Comparison of ENCODE assay signal across 20 mouse cellular contexts in genomic region chr4:126667075-126667474, GRCm38 (mm10). TPM values are rescaled to one million over a fixed set of nuclear protein-coding genes. Genes with fewer than 3 reads are reported as not detected.
DNase-seq lines count a peak whose midpoint lies in the region; ATAC-seq and TF ChIP-seq lines count a peak whose summit lies in the region.
"Had no signal": no experiment of that assay in that cellular context is flagged by ENCODE, and none has a peak within 500 bp of the region (broad histone marks: within the 10 kb centered on the region; RNA-seq: fewer than 3 reads in every experiment).

No protein-coding gene starts in this region.

- no peak for ATAC-seq in heart, embryonic 12.5 days (ENCODE audit: insufficient number of reproducible peaks, low FRiP score)
- ATAC-seq in stomach, postnatal 0 days (ENCODE audit: low FRiP score, low TSS enrichment): no peak
- ATAC-seq: forebrain, postnatal 0 days had no signal

- no peak overlapping the region for H3K4me3 ChIP-seq in heart, adult 2 months
- H3K4me3 ChIP-seq in heart, embryonic 12.5 days: no peak overlapping the region
- H3K4me3 ChIP-seq in bone marrow, adult 2 months (replicated peaks; ENCODE audit: control insufficient read depth, low read depth, low read length): no peak overlapping the region
- no peak overlapping the region for H3K4me3 ChIP-seq in stomach, postnatal 0 days (ENCODE audit: low read depth, low read length)
- H3K4me3 ChIP-seq: liver, embryonic 15.5 days; midbrain, embryonic 12.5 days; myocyte had no signal

- no peaks in the 10 kb centered on the region for H3K27me3 ChIP-seq in heart, adult 2 months (ENCODE audit: control insufficient read depth, insufficient read depth, low read length)
- no peaks in the 10 kb centered on the region for H3K27me3 ChIP-seq in heart, embryonic 12.5 days (replicated peaks)
- H3K27me3 ChIP-seq in stomach, postnatal 0 days (ENCODE audit: control insufficient read depth, insufficient read depth, low read length): no peaks in the 10 kb centered on the region
- H3K27me3 ChIP-seq: liver, embryonic 15.5 days had no signal

- H3K9ac ChIP-seq in heart, adult 2 months (ENCODE audit: low read depth, low read length): no peak overlapping the region
- no peak overlapping the region for H3K9ac ChIP-seq in heart, embryonic 12.5 days
- no peak overlapping the region for H3K9ac ChIP-seq in stomach, postnatal 0 days (ENCODE audit: low read length)
- H3K9ac ChIP-seq: forebrain, postnatal 0 days; liver, embryonic 15.5 days; midbrain, embryonic 12.5 days had no signal

- TF ChIP-seq CTCF in heart, adult 2 months (IDR thresholded peaks at IDR 0.05): peak; percentile 2; the same call in 1 of the 2 replicates
- TF ChIP-seq CTCF in bone marrow, adult 2 months (IDR thresholded peaks at IDR 0.05; ENCODE audit: control insufficient read depth, insufficient read depth, low read length): peak; percentile 5; the same call in 1 of the 2 replicates
- peak; percentile 37; the same call in 1 of the 2 replicates for TF ChIP-seq CTCF in stomach, postnatal 0 days (IDR thresholded peaks at IDR 0.05; ENCODE audit: low read depth)

- WGBS in heart, adult 2 months: 95% methylated on average over 2 of the region's 2 CpGs
- WGBS in heart, embryonic 12.5 days: 84% methylated on average over 2 of the region's 2 CpGs
- 93% methylated on average over 2 of the region's 2 CpGs for WGBS in bone marrow, adult 2 months
- 95% methylated on average over 2 of the region's 2 CpGs for WGBS in stomach, postnatal 0 days

- no peak for TF ChIP-seq POLR2A in heart, adult 2 months (IDR thresholded peaks at IDR 0.05; ENCODE audit: insufficient read depth, low read depth, low read length)
- TF ChIP-seq POLR2A in bone marrow, adult 2 months (IDR thresholded peaks at IDR 0.05; ENCODE audit: borderline replicate concordance, control insufficient read depth, low read depth, low read length): no peak

- no peak overlapping the region for H3K27ac ChIP-seq in heart, adult 2 months
- H3K27ac ChIP-seq in heart, embryonic 12.5 days (ENCODE audit: poor library complexity, severe bottlenecking): no peak overlapping the region
- no peak overlapping the region for H3K27ac ChIP-seq in bone marrow, adult 2 months (ENCODE audit: control insufficient read depth, insufficient read depth, low read depth, low read length, poor library complexity)
- no peak overlapping the region for H3K27ac ChIP-seq in stomach, postnatal 0 days (replicated peaks)
- H3K27ac ChIP-seq: liver, embryonic 15.5 days; midbrain, embryonic 12.5 days had no signal

- intact Hi-C loops in heart, adult 2 months (cut with DNase I): no loop called here
- intact Hi-C loops in gastrocnemius, postnatal 36 days (cut with DNase I): no loop called here

- no peak overlapping the region for H3K4me2 ChIP-seq in heart, embryonic 12.5 days
- H3K4me2 ChIP-seq in stomach, postnatal 0 days (replicated peaks; ENCODE audit: low read depth): no peak overlapping the region
- H3K4me2 ChIP-seq: heart, embryonic 11.5 days; liver, embryonic 15.5 days; midbrain, embryonic 12.5 days had no signal

- no peak for DNase-seq in heart, adult 2 months
- DNase-seq in thymus, postnatal 25 days: peak; percentile 4
- DNase-seq in thymus, postnatal 0 days (ENCODE audit: low spot score): no peak
- no peak for DNase-seq in stomach, postnatal 0 days (ENCODE audit: low spot score)
- no peak for DNase-seq in gastrocnemius, postnatal 36 days
- DNase-seq in c-Kit-positive CD71-positive TER-119-positive erythroid progenitor cells, embryonic 14.5 days (ENCODE audit: low spot score): no peak
- DNase-seq: adrenal gland, adult 8-10 months; B cell, adult 2 months; cerebellum, postnatal 25 days; forebrain, postnatal 0 days; heart, postnatal 36 days; lung, postnatal 36 days; right cerebral cortex, adult 18-20 months; spleen, adult 18-20 months had no signal

- H3K36me3 ChIP-seq in heart, adult 2 months (ENCODE audit: control insufficient read depth, insufficient read depth, low read length): no peaks in the 10 kb centered on the region
- no peaks in the 10 kb centered on the region for H3K36me3 ChIP-seq in heart, embryonic 12.5 days
- no peaks in the 10 kb centered on the region for H3K36me3 ChIP-seq in stomach, postnatal 0 days (ENCODE audit: control insufficient read depth, insufficient read depth, low read length)
- H3K36me3 ChIP-seq: liver, embryonic 15.5 days; midbrain, embryonic 12.5 days had no signal

- TF ChIP-seq EP300 in heart, adult 2 months (IDR thresholded peaks at IDR 0.05; ENCODE audit: insufficient read depth, low read depth, low read length): no peak
- TF ChIP-seq EP300 in stomach, postnatal 0 days (optimal IDR thresholded peaks at IDR 0.05): no peak

- H3K79me2 ChIP-seq in heart, adult 2 months (replicated peaks; ENCODE audit: control insufficient read depth, insufficient read depth, low read length): no peaks in the 10 kb centered on the region

- no peaks in the 10 kb centered on the region; the same call in 1 of the 2 replicates for H3K9me3 ChIP-seq in heart, embryonic 12.5 days (replicated peaks)
- 0 out of 2 replicates have a peak, but pooled peaks cover 3% of the 10 kb centered on the region for H3K9me3 ChIP-seq in stomach, postnatal 0 days (ENCODE audit: control insufficient read depth, low read length)
- H3K9me3 ChIP-seq: liver, embryonic 15.5 days had no signal

- H3K4me1 ChIP-seq in heart, adult 2 months (ENCODE audit: control insufficient read depth, insufficient read depth, low read length): no peaks in the 10 kb centered on the region
- no peaks in the 10 kb centered on the region for H3K4me1 ChIP-seq in heart, embryonic 12.5 days (replicated peaks)
- no peaks in the 10 kb centered on the region for H3K4me1 ChIP-seq in bone marrow, adult 2 months (ENCODE audit: control insufficient read depth, insufficient read depth, low read length)
- H3K4me1 ChIP-seq in stomach, postnatal 0 days (replicated peaks; ENCODE audit: control insufficient read depth, insufficient read depth): no peaks in the 10 kb centered on the region
- H3K4me1 ChIP-seq: liver, embryonic 15.5 days; midbrain, embryonic 12.5 days had no signal

RNA-seq across cellular contexts. Expression of gene Psmb2, which starts 10.4 kb away (rescaled TPM):
- 100 to 1,000 TPM; 108 to 129 TPM for total RNA-seq in heart, adult 2 months (2021)
- 215 and 253 TPM in 2 replicates for polyA plus RNA-seq in heart, adult 2 months (2012; rRNA removed)
- 383 and 387 TPM in 2 replicates for polyA plus RNA-seq in heart, embryonic 12.5 days (2016; fragmentation: Nextera tagmentation; extraction: Ambion mirVana)
- polyA plus RNA-seq in thymus, postnatal 0 days (2015; fragmentation: Nextera tagmentation; extraction: Ambion mirVana): 566 and 594 TPM in 2 replicates
- polyA plus RNA-seq in bone marrow, adult 2 months (2011; ENCODE audit: insufficient read depth, insufficient read length, low replicate concordance, missing spikeins): 80.3 and 120 TPM in 2 replicates
- polyA plus RNA-seq in stomach, postnatal 0 days (2015; fragmentation: Nextera tagmentation; extraction: Ambion mirVana): 366 and 389 TPM in 2 replicates
- total RNA-seq in gastrocnemius, postnatal 36 days (2021): 10 to 100 TPM; 77.9 to 88.6 TPM

RNA-seq across cellular contexts. Expression of gene 5730409E04Rik, which starts 57.5 kb away (rescaled TPM):
- 10 to 100 TPM; 11.9 to 12.6 TPM for total RNA-seq in heart, adult 2 months (2021)
- 10.6 and 16.8 TPM in 2 replicates for polyA plus RNA-seq in heart, adult 2 months (2012; rRNA removed)
- 0.98 and 1.2 TPM in 2 replicates for polyA plus RNA-seq in heart, embryonic 12.5 days (2016; fragmentation: Nextera tagmentation; extraction: Ambion mirVana)
- polyA plus RNA-seq in thymus, postnatal 0 days (2015; fragmentation: Nextera tagmentation; extraction: Ambion mirVana): 1.1 and 1.7 TPM in 2 replicates
- 1.9 and 3.1 TPM in 2 replicates for polyA plus RNA-seq in bone marrow, adult 2 months (2011; ENCODE audit: insufficient read depth, insufficient read length, low replicate concordance, missing spikeins)
- polyA plus RNA-seq in stomach, postnatal 0 days (2015; fragmentation: Nextera tagmentation; extraction: Ambion mirVana): 1.5 and 1.9 TPM in 2 replicates
- 10 to 100 TPM; 18.8 to 20.1 TPM for total RNA-seq in gastrocnemius, postnatal 36 days (2021)
